Mouse (Mus musculus) bone marrow, adult 2 months (tissue): Measurements from ENCODE around the gene Polm. TPM values are rescaled to one million over a fixed set of nuclear protein-coding genes. Genes with fewer than 3 reads are reported as not detected.

Source experiments
- H3K27ac ChIP-seq: fragments of 200-500 bp; 2 replicates; pipeline ENCODE4 v1.5.1; 2012; ENCODE audit warnings: low read depth, mild to moderate bottlenecking, control low read depth, inconsistent platforms, low read length; ENCODE audit not compliant: control insufficient read depth, poor library complexity, insufficient read depth
- H3K4me1 ChIP-seq: fragments of 200-500 bp; 2 replicates; pipeline ENCODE4 v1.6.1; 2011; ENCODE audit warnings: low read length; ENCODE audit not compliant: control insufficient read depth, insufficient read depth
- H3K4me3 ChIP-seq: fragments of 200-500 bp; replicated peaks from 2 replicates; pipeline ENCODE3; 2011; ENCODE audit warnings: mild to moderate bottlenecking, low read depth, low read length, control low read depth; ENCODE audit not compliant: control insufficient read depth
- CTCF ChIP-seq: fragments of 200-500 bp; IDR thresholded peaks from 2 replicates; pipeline ENCODE4 v1.5.1; 2011; ENCODE audit warnings: low read length, control low read depth; ENCODE audit not compliant: control insufficient read depth, insufficient read depth
- POLR2A ChIP-seq: fragments of 200-500 bp; IDR thresholded peaks from 2 replicates; pipeline ENCODE4 v1.6.1; 2011; ENCODE audit warnings: low read depth, mild to moderate bottlenecking, control low read depth, low read length, borderline replicate concordance; ENCODE audit not compliant: control insufficient read depth
- WGBS: fragments of 180-500 bp; shearing (Covaris S2); methylation state at CpG from one replicate; pipeline ENCODE4 v1.1.7; 2018; 5-methylcytosine and 5-hydroxymethylcytosine counted together
- polyA plus RNA-seq: library from polyadenylated mRNA; stranded (reverse); fragments of >200 nt; gene quantifications from 2 replicates; pipeline ENCODE4 v1.2.4, GENCODE M21; 2011; ENCODE audit warnings: low replicate concordance; ENCODE audit not compliant: missing spikeins, insufficient read depth, insufficient read length

Polm gene
- polyA plus RNA-seq, 1 experiment: 42.5 TPM

- H3K27ac ChIP-seq: no peak overlapping the region
- 90% methylated on average over 11 of the region's 11 CpGs for WGBS
- H3K4me3 ChIP-seq: no peak overlapping the region
- TF ChIP-seq CTCF (no peak), POLR2A (no peak)
- no peaks in the 10 kb centered on the region for H3K4me1 ChIP-seq
Observed at GRCm38 (mm10) chr11:5797371-5797770, 40.4 kb downstream of the Polm start.

DNA sequence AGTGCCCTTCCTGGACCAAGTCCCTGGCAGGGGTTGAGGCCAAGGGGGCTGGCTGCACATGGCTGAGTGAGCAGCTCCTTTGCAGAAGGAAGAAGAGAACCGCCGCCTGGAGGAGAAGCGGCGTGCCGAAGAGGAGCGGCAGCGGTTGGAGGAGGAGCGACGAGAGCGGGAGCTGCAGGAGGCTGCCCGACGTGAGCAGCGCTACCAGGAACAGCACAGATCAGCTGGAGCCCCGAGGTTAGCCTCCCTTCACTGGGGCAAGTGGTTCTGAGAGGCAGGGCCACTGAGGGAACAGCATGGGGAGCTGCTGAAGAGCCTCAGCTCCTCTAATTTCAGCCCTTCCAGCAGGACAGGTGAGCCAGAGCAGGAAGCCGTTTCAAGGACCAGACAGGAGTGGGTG lies 40.9 kb downstream of the Polm start:
- Histone ChIP-seq H3K4me1 (peaks cover 2% of the 10 kb centered on the region; the same call in 1 of the 2 replicates), H3K27ac (no peak overlapping the region), H3K4me3 (no peak overlapping the region)
- 91% methylated on average over 15 of the region's 15 CpGs for WGBS
- TF ChIP-seq CTCF: no peak
- TF ChIP-seq POLR2A: no peak

GRCm38 (mm10) chr11:5795706-5796105 lies 42.1 kb downstream of the Polm start:
- Histone ChIP-seq H3K27ac (no peak overlapping the region), H3K4me3 (no peak overlapping the region), H3K4me1 (peaks cover 2% of the 10 kb centered on the region; the same call in 1 of the 2 replicates)
- WGBS: 89% methylated on average over 7 of the region's 7 CpGs
- no peak for TF ChIP-seq CTCF

GRCm38 (mm10) chr11:5795290-5795689 lies 42.5 kb downstream of the Polm start:
- no peak for TF ChIP-seq CTCF
- no peak for TF ChIP-seq POLR2A
- Histone ChIP-seq H3K4me1 (peaks cover 2% of the 10 kb centered on the region; the same call in 1 of the 2 replicates), H3K4me3 (no peak overlapping the region), H3K27ac (no peak overlapping the region)
- 90% methylated on average over 9 of the region's 9 CpGs for WGBS

DNA sequence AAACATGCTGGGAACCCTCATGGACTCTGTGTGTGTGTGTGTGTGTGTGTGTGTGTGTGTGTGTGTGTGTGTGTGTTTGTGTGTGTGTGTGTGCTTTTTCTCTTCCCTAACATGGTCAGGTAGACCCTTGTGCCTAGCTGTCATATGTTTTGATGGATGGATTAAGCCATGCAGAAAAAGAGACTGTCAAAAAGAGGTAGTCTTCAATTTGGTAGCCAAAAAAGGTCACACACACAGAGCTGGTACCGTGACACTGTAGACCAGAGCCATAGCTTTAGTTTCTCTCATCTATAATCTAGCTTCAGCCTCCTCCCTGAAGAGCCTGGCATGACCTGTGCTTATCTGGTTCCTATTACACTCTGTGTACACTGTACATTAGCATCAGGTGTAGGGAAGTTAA lies 47.4 kb downstream of the Polm start:
- TF ChIP-seq POLR2A (no peak), CTCF (no peak)
- 83% methylated on average over 1 of the region's 1 CpGs for WGBS
- peaks cover 8% of the 10 kb centered on the region for H3K4me1 ChIP-seq
- H3K4me3 ChIP-seq: no peak overlapping the region
- H3K27ac ChIP-seq: peak overlapping the region; percentile 100; the same call in 1 of the 2 replicates

DNA sequence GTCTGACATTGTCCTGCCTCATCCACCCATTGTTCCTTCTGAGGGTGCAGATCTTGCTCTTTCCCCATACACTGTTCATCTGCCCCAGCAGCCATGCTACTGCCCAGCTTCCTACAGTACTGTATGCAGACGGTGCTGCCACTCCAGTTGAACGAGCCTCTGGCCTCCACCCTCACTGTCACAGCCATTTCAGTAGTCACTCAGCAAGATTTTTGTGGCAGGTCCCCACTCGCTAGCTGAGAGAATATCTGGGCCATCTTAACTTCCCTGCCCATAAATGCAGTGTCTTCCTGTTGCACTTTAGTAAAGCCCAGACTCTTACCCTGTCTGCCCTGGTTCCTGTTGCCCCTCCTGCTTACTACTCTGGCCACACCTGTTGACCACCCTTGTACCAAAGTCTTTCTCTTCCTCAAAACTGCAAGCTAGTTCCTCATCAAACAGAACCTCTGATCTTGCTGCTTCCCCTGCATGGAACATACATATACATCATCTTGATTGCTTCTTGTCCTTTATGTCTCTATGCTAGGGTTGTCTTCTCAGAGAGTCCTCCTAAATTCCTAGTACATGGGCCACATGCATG lies 48.0 kb downstream of the Polm start:
- TF ChIP-seq POLR2A: no peak
- no peak for TF ChIP-seq CTCF
- Histone ChIP-seq H3K4me3 (peak overlapping the region; percentile 93), H3K4me1 (peaks cover 8% of the 10 kb centered on the region), H3K27ac (peak overlapping the region; percentile 100)
- WGBS: 5% methylated on average over 3 of the region's 3 CpGs

- Histone ChIP-seq H3K4me1 (peaks cover 8% of the 10 kb centered on the region), H3K4me3 (peak overlapping the region; percentile 93), H3K27ac (peak overlapping the region; percentile 100)
- WGBS: 23% methylated on average over 6 of the region's 6 CpGs
- TF ChIP-seq CTCF (peak; percentile 53; the same call in 1 of the 2 replicates), POLR2A (no peak)
Observed at GRCm38 (mm10) chr11:5789071-5789753, 48.6 kb downstream of the Polm start.

DNA sequence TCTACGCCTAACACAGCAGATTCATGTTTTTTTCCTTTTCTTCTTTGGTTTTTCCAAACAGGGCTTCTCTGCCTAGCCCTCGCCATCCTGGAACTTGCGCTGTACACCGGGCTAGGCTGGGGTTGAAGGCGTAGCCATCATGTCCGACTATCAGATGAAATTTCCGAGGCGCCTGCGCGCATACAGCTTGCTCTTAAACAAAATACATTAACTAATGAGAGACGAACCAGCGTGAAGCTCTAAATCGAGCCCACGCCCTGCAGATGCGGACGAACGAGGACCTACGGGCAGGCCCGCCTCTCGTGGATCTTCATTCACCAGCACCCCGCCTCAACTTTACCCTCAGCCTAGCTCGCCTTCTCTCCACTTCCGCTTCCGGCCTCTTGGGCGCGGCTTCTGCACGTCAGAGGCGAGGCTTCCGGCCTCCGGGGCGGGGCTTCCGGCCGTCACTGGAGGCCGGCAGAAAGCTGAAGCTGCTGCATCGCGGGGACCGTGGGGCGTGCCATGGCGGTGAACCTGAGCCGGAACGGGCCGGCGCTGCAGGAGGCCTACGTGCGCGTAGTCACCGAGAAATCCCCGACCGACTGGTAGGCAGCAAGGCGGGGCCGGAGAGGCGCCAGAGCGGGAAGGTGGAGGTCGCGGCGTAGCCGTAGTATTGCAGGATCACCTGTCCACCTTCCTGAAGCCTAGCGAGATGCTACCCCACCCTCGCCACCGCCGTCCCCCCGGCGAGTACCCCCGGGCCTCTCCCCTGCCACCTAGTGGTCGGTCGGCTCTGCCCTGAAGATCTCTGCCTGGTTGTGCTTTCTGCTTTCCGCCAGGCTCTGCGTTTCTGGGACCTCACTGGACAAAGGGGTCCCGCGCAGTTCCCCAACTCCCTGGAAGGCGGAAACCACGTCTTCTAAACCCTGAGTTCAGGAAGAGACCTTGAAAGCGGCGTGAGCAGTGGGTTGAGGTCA lies 49.5 kb downstream of the Polm start, which contains the start of gene Dbnl:
Gene Dbnl (plus strand): TSS at position 433 of the 959 bp plus-strand sequence.
- H3K27ac ChIP-seq: peak within 1 kb of the TSS; percentile 100
- peak within 1 kb of the TSS; percentile 93 for H3K4me3 ChIP-seq
- TF ChIP-seq CTCF (peak; percentile 61), POLR2A (peak; percentile 95; the same call in 1 of the 2 replicates)
- H3K4me1 ChIP-seq: peaks cover 8% of the 10 kb centered on the region
- under 1% methylated on average over 74 of the region's 74 CpGs for WGBS
